Mouse (Mus musculus): Measurements from ENCODE around the gene Ppara. TPM values are rescaled to one million over a fixed set of nuclear protein-coding genes. Genes with fewer than 3 reads are reported as not detected.

The Ppara gene
- polyA plus RNA-seq, 1 experiment: 1.5 TPM

DNA sequence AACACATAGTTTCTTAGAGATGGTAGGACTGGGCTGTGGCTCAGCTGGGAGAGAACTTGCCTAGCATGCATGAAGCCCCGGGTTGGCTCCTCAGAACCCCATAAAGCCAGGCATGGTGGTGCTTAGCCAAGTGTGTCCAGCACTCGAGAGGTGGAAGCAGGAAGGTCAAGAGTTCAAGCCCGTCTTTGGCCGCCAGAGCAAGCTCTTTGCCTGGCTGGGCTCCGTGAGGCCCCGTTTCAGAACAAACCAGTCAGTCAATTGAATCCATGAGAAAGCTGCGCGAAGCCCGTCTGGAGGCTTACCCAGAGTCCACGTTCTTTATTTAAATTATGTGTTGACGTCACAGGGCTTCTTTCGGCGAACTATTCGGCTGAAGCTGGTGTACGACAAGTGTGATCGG, 53.9 kb downstream of the Ppara start:
- DNase-seq (ENCODE audit: extremely low spot score in 1 of 2, low spot score in 1 of 2): no peak

DNA sequence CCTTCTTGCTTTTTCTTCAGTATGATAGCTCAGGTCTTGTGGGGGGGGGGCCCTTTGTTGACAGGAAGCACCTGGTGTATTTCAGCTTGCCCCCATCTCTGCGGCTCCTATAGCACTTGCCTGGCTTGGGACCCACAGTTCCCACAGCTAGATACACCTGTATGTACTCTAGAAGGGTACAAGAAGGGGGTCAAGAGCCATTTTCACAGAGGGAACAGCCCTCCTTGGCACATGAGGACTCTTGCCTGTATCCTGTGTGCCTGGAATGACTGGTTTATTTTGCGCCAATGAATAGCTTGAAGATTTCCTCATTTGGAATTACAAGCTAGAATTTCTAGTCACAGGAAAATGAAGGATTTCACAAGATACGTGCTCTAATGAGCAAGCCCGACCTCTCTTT, 56.7 kb downstream of the Ppara start:
- DNase-seq (ENCODE audit: extremely low spot score in 1 of 2, low spot score in 1 of 2): no peak

- peak in 1 of 2 experiments; percentile 15 for DNase-seq (ENCODE audit: extremely low spot score in 1 of 2, low spot score in 1 of 2)
Observed at GRCm38 (mm10) chr15:85792819-85793218, 58.0 kb downstream of the Ppara start.

DNA sequence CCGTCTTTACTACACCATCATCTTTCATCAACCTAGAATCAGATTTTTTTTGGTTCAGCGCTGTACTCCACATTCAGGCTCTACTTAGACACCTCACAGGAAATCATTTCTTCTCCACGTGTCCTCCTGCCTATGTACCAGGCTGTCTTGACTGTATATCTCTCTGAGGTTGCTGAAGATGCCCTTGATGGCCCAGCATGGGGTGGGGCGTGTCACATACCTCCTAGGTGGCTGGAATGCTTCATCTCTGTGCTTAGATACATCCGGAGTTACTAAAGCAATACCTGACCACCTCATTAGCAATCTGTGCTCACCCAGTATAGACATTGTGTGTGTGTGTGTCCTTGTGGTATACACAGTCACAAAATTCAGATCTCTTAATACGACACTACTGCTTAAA, 60.7 kb downstream of the Ppara start:
- DNase-seq (ENCODE audit: extremely low spot score in 1 of 2, low spot score in 1 of 2): no peak

DNA sequence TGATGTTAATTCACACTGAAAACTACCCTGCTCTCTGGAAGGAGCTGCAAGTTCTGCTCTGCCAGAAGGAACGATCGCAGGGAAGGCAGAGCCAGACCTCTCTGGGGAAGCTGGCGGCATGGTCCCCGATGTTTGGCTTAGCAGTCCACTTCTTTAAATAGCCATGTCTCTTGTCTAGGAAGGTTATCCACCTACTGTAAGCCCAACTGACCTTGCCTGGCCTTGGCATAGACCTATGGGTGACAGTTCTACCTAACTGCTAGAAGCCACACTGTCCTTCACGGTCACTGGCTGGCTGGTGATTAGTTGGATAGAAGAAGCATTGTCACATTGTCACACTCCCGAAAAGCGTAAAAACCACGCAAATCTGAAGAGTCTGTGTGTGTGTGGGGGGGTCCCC, 63.9 kb downstream of the Ppara start:
- no peak for DNase-seq (ENCODE audit: extremely low spot score in 1 of 2, low spot score in 1 of 2)

DNA sequence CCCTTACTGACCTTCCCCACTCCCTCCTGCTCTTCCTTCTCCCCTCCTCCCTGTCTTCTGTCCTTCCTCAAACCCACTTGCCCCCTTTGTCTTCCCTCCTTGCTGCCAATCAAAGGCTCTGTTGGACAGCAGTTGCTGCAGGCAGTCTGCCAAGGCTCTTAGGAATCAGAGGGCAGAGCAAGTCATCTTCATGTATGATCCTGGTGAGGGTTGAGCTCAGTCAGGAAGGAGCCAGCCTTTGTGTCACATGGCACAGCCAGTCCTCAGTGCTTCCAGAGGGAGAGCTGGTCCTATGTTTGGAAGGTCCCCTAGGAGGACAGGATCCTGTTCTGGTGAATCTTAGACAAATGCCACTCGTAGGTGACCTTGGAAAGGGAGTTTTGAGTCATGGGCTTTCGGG, 68.1 kb downstream of the Ppara start:
- DNase-seq (ENCODE audit: extremely low spot score in 1 of 2, low spot score in 1 of 2): no peak

- DNase-seq (ENCODE audit: extremely low spot score in 1 of 2, low spot score in 1 of 2): no peak
Observed at GRCm38 (mm10) chr15:85806886-85807285, 72.1 kb downstream of the Ppara start.

GRCm38 (mm10) chr15:85807404-85807803, 72.6 kb downstream of the Ppara start:
- no peak for DNase-seq (ENCODE audit: extremely low spot score in 1 of 2, low spot score in 1 of 2)

- DNase-seq (ENCODE audit: extremely low spot score in 1 of 2, low spot score in 1 of 2): no peak
Observed at GRCm38 (mm10) chr15:85808031-85808430, 73.2 kb downstream of the Ppara start.

- DNase-seq (ENCODE audit: extremely low spot score in 1 of 2, low spot score in 1 of 2): no peak
Observed at GRCm38 (mm10) chr15:85808434-85808833, 73.7 kb downstream of the Ppara start.

GRCm38 (mm10) chr15:85809091-85809490, 74.3 kb downstream of the Ppara start:
- DNase-seq (ENCODE audit: extremely low spot score in 1 of 2, low spot score in 1 of 2): no peak

GRCm38 (mm10) chr15:85810462-85810805, 75.7 kb downstream of the Ppara start:
- no peak for DNase-seq (ENCODE audit: extremely low spot score in 1 of 2, low spot score in 1 of 2)

DNA sequence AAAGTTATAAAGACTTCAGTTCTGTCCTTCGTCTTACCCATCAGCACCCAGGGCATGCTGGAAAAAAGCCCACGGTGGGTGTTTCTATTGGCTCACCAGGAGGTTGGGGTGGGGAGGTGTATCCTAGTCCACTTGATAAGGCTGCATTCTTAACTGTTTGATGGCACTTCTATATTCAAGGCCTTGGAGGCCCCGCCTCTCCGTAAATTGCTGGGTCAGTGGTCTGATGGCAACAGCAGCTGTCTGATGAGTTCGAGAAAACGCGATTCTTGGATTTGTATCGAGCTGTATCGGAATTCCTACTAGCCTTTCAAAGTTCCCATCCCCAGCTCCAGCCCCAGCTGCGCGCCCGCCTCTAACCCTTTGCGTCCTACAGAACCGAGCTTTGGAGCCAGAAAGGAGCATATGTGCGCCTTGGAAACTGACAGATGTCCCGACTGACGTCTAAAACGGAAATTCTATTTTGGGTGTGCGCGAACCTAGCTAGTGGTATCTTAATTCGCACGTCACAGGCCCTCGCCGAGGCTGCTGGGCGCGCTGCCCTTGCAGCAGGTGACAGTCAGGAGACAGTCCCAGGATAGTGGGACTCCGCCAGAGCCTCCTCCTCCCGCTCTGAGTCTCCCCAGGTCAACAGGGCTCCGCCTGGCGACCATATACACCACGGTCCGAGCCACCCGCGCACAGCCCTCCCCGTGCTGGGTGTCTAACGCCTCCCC, 76.2 kb downstream of the Ppara start:
- peak; percentile 69 to 87 for DNase-seq (ENCODE audit: extremely low spot score in 1 of 2, low spot score in 1 of 2)

- peak; percentile 96 to 100 for DNase-seq (ENCODE audit: extremely low spot score in 1 of 2, low spot score in 1 of 2)
Observed at GRCm38 (mm10) chr15:85811535-85812277, 76.9 kb downstream of the Ppara start, which contains the start of gene Cdpf1. TSS of gene Cdpf1 (minus strand) at chr15:85811697.

DNA sequence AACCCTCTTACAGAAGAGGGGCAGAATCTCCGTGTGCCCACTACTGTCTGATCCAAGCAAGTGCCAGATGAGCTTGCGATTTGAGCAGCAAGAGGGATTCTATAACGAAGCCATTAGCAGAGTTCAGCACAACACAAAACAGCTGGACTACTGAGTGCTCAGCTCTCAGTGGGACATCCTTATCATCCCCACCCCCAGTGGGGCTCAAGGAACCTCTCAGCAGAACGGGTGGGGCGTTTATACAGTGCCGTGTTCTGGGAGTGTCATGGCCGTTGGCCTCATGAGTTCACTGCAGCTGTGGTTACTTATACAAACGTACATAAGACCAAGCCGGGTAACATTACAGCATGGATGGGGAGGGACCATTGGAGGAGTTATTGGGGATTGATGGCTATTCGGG, 78.6 kb downstream of the Ppara start:
- DNase-seq (ENCODE audit: extremely low spot score in 1 of 2, low spot score in 1 of 2): no peak

GRCm38 (mm10) chr15:85821203-85822010, 86.6 kb downstream of the Ppara start, which contains the start of gene Pkdrej:
TSS of gene Pkdrej (minus strand) at chr15:85821734.
- DNase-seq (ENCODE audit: extremely low spot score in 1 of 2, low spot score in 1 of 2): peak in 1 of 2 experiments; percentile 23

DNA sequence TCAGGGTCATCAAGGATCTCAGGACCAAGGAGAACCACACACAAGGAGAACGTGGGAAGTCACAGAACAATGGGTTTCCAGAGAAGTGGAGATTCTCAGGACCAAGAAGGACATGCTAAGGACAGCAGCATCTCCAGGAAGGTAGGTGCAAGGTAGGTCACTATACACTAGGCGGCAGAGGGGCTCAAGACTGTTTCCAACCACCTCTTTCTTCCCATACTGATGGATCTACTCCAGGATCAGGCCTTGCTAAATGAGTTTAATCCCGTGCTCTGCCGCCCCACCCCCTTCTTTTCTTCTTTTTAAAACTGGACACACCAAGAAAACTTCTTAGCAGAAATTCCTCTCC, 87.2 kb downstream of the Ppara start:
- DNase-seq (ENCODE audit: extremely low spot score in 1 of 2, low spot score in 1 of 2): peak in 1 of 2 experiments; percentile 8

DNA sequence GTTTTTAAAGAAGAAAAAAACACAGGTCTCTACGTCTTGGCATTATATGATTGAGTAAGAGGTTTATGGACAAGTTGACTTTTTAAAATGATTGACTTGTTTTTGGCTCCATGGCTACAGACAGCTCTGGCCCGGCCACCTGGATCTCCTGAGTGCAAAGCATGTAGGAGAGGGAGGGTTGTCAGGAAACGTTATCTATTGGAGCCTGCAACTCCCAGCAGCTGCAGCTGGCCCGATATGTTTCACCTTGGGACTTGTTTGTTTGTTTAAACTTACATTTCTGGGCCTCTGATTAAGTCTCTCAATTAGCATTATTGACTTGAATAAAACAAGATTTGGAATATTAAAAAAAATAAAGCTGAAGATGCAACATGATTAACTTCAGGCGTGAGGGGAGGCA, 91.9 kb downstream of the Ppara start:
- DNase-seq (ENCODE audit: extremely low spot score in 1 of 2, low spot score in 1 of 2): no peak

GRCm38 (mm10) chr15:85828071-85828470, 93.3 kb downstream of the Ppara start:
- no peak for DNase-seq (ENCODE audit: extremely low spot score in 1 of 2, low spot score in 1 of 2)

DNA sequence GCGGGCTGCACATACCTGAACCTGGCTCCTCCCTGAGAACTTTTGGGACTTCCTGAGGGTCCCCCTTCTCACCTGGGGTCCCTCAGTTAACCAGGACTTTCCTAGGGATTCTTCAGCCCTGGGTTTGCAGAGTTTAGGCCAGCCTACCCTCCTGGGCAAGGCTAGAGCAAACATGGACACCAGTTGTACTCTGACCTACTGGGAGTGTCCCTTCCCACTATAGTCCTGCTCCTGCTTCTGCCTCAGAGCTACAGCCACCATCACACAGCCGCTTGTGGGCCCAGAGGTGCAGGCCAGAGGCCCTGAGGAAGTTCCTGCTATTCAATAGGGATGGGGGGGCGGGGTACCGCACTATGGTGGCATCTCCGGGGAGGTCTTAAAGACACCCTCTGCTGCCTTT, 94.7 kb downstream of the Ppara start:
- no peak for DNase-seq (ENCODE audit: extremely low spot score in 1 of 2, low spot score in 1 of 2)

DNA sequence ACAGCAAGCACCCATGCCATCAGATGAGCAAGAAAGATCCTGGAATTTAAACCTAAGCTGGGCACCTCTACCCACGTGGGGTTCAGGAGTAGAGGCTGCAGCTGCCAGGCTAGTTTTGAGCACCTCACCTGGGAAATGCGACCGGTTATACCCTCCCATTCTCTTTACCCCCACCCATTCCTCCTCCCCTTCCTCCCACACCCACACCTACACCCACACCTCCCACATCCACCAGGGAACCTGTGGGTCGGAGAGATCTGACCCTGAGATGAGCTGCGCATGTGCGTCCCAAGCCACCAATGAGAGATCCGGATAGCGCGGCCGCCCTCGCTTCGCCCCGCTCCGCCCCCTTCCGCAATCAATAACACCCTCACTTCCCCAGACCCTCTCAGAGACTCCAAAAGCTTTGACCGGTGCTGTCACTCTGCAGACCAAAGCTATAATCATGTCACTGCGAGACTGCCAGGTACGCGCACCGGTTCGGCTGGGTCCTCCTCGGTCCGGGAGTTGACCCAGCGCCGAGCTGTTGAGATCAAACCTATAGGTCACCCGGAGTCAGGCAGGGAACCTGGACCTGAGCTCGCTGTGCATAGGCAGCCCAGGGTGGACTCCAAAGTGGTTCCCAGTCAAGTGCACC, 97.3 kb downstream of the Ppara start, which contains the start of gene Ttc38:
Gene Ttc38 (plus strand): TSS at position 353 of the 637 bp plus-strand sequence.
- DNase-seq (ENCODE audit: extremely low spot score in 1 of 2, low spot score in 1 of 2): peak; percentile 71 to 86
